Mouse (Mus musculus): ENCODE data around the gene Ramac. TPM values are rescaled to one million over a fixed set of nuclear protein-coding genes. Genes with fewer than 3 reads are reported as not detected.

Gene Ramac
- polyA plus RNA-seq, 1 experiment from 2014 or later = 118 TPM

- WGBS = 81% methylated on average over 5 of the region's 5 CpGs
- H3K4me1 ChIP-seq (replicated peaks; ENCODE audit: control insufficient read depth, insufficient read depth, low read length) = no peaks in the 10 kb centered on the region; the same call in 1 of the 2 replicates
- no peak overlapping the region for H3K9ac ChIP-seq (ENCODE audit: low read depth, low read length)
- no peak overlapping the region for H3K4me3 ChIP-seq (ENCODE audit: low read depth, low read length)
- H3K27me3 ChIP-seq (replicated peaks; ENCODE audit: control insufficient read depth, insufficient read depth, low read length) = no peaks in the 10 kb centered on the region
- H3K27ac ChIP-seq (ENCODE audit: low read depth, low read length) = no peak overlapping the region
- H3K9me3 ChIP-seq (ENCODE audit: control insufficient read depth) = no peaks in the 10 kb centered on the region
- H3K36me3 ChIP-seq (ENCODE audit: control insufficient read depth, insufficient read depth) = peaks cover 13% of the 10 kb centered on the region
- no peak for ATAC-seq
- TF ChIP-seq CTCF (IDR thresholded peaks at IDR 0.05; ENCODE audit: low read depth) = no peak
- no peak overlapping the region for H3K4me2 ChIP-seq (replicated peaks; ENCODE audit: low read depth)
These were observed 12.6 kb downstream of the Ramac start for GRCm38 (mm10) chr7:81775325-81775724.

- WGBS = 70% methylated on average over 10 of the region's 10 CpGs
- TF ChIP-seq CTCF (IDR thresholded peaks at IDR 0.05; ENCODE audit: low read depth) = peak; percentile 74
- H3K36me3 ChIP-seq (ENCODE audit: control insufficient read depth, insufficient read depth) = peaks cover 28% of the 10 kb centered on the region
- no peak overlapping the region for H3K27ac ChIP-seq (ENCODE audit: low read depth, low read length)
- H3K4me1 ChIP-seq (replicated peaks; ENCODE audit: control insufficient read depth, insufficient read depth, low read length) = no peaks in the 10 kb centered on the region
- no peaks in the 10 kb centered on the region for H3K27me3 ChIP-seq (replicated peaks; ENCODE audit: control insufficient read depth, insufficient read depth, low read length)
- H3K4me2 ChIP-seq (replicated peaks; ENCODE audit: low read depth) = no peak overlapping the region
- no peak overlapping the region for H3K9ac ChIP-seq (ENCODE audit: low read depth, low read length)
- no peak for ATAC-seq
- no peak overlapping the region for H3K4me3 ChIP-seq (ENCODE audit: low read depth, low read length)
- H3K9me3 ChIP-seq (ENCODE audit: control insufficient read depth) = 0 out of 2 replicates have a peak, but pooled peaks cover 3% of the 10 kb centered on the region
These were observed 15.0 kb downstream of the Ramac start for GRCm38 (mm10) chr7:81777667-81778218.

- peak overlapping the region; percentile 90 for H3K4me2 ChIP-seq (replicated peaks; ENCODE audit: low read depth)
- no peak for ATAC-seq
- no peaks in the 10 kb centered on the region for H3K9me3 ChIP-seq (ENCODE audit: control insufficient read depth)
- peak overlapping the region; percentile 95 for H3K27ac ChIP-seq (ENCODE audit: low read depth, low read length)
- peak overlapping the region; percentile 57 for H3K9ac ChIP-seq (ENCODE audit: low read depth, low read length)
- peak overlapping the region; percentile 59 for H3K4me3 ChIP-seq (ENCODE audit: low read depth, low read length)
- H3K27me3 ChIP-seq (replicated peaks; ENCODE audit: control insufficient read depth, insufficient read depth, low read length) = no peaks in the 10 kb centered on the region
- TF ChIP-seq CTCF (IDR thresholded peaks at IDR 0.05; ENCODE audit: low read depth) = no peak
- no peaks in the 10 kb centered on the region; the same call in 1 of the 2 replicates for H3K4me1 ChIP-seq (replicated peaks; ENCODE audit: control insufficient read depth, insufficient read depth, low read length)
- peaks cover 9% of the 10 kb centered on the region for H3K36me3 ChIP-seq (ENCODE audit: control insufficient read depth, insufficient read depth)
- 1% methylated on average over 5 of the region's 5 CpGs for WGBS
These were observed 25.8 kb downstream of the Ramac start for GRCm38 (mm10) chr7:81788536-81788935.

GRCm38 (mm10) chr7:81789095-81789757, 26.5 kb downstream of the Ramac start, which contains the start of gene 3110040N11Rik:
Gene 3110040N11Rik, minus strand, starts transcription at chr7:81789478.
- Histone ChIP-seq H3K4me1 (replicated peaks; ENCODE audit: control insufficient read depth, insufficient read depth, low read length) (no peaks in the 10 kb centered on the region; the same call in 1 of the 2 replicates), H3K4me2 (replicated peaks; ENCODE audit: low read depth) (peak within 1 kb of the TSS; percentile 90), H3K9me3 (ENCODE audit: control insufficient read depth) (no peaks in the 10 kb centered on the region), H3K36me3 (ENCODE audit: control insufficient read depth, insufficient read depth) (peaks cover 16% of the 10 kb centered on the region), H3K27me3 (replicated peaks; ENCODE audit: control insufficient read depth, insufficient read depth, low read length) (no peaks in the 10 kb centered on the region), H3K27ac (ENCODE audit: low read depth, low read length) (peak within 1 kb of the TSS; percentile 95), H3K4me3 (ENCODE audit: low read depth, low read length) (peak within 1 kb of the TSS; percentile 59), H3K9ac (ENCODE audit: low read depth, low read length) (peak within 1 kb of the TSS; percentile 57)
- peak; percentile 92 for ATAC-seq
- WGBS = under 1% methylated on average over 38 of the region's 38 CpGs
- TF ChIP-seq CTCF (IDR thresholded peaks at IDR 0.05; ENCODE audit: low read depth) = peak; percentile 80

GRCm38 (mm10) chr7:81806067-81806466, 43.3 kb downstream of the Ramac start:
- TF ChIP-seq CTCF (IDR thresholded peaks at IDR 0.05; ENCODE audit: low read depth) = no peak
- WGBS = 67% methylated on average over 5 of the region's 5 CpGs
- Histone ChIP-seq H3K27ac (ENCODE audit: low read depth, low read length) (no peak overlapping the region), H3K27me3 (replicated peaks; ENCODE audit: control insufficient read depth, insufficient read depth, low read length) (no peaks in the 10 kb centered on the region), H3K36me3 (ENCODE audit: control insufficient read depth, insufficient read depth) (peaks cover 29% of the 10 kb centered on the region), H3K4me1 (replicated peaks; ENCODE audit: control insufficient read depth, insufficient read depth, low read length) (no peaks in the 10 kb centered on the region), H3K4me2 (replicated peaks; ENCODE audit: low read depth) (no peak overlapping the region), H3K9ac (ENCODE audit: low read depth, low read length) (no peak overlapping the region), H3K4me3 (ENCODE audit: low read depth, low read length) (no peak overlapping the region), H3K9me3 (ENCODE audit: control insufficient read depth) (no peaks in the 10 kb centered on the region)
- no peak for ATAC-seq

Other genes with a start within 250 kb of the Ramac start
- 0.05 and 0.08 TPM in 2 replicates for gene Fsd2, start 196.0 kb upstream of the Ramac start, polyA plus RNA-seq (2015; fragmentation: Nextera tagmentation; extraction: Ambion mirVana)
- 5.9 and 6.8 TPM in 2 replicates for gene Whamm, start 191.7 kb upstream of the Ramac start, polyA plus RNA-seq (2015; fragmentation: Nextera tagmentation; extraction: Ambion mirVana)
- 22.2 and 26.8 TPM in 2 replicates for gene Homer2, start 55.4 kb upstream of the Ramac start, polyA plus RNA-seq (2015; fragmentation: Nextera tagmentation; extraction: Ambion mirVana)
- gene 3110040N11Rik, start 26.6 kb downstream of the Ramac start, polyA plus RNA-seq (2015; fragmentation: Nextera tagmentation; extraction: Ambion mirVana) = 48.9 and 49.8 TPM in 2 replicates
- 41.0 and 42.7 TPM in 2 replicates for gene Btbd1, start 66.5 kb downstream of the Ramac start, polyA plus RNA-seq (2015; fragmentation: Nextera tagmentation; extraction: Ambion mirVana)
- gene Gm10160, start 92.9 kb downstream of the Ramac start, polyA plus RNA-seq (2015; fragmentation: Nextera tagmentation; extraction: Ambion mirVana) = not detected in 2 replicates
- gene Tm6sf1, start 96.1 kb downstream of the Ramac start, polyA plus RNA-seq (2015; fragmentation: Nextera tagmentation; extraction: Ambion mirVana) = 16.5 and 17.8 TPM in 2 replicates
- gene Hdgfl3, start 171.5 kb downstream of the Ramac start, polyA plus RNA-seq (2015; fragmentation: Nextera tagmentation; extraction: Ambion mirVana) = 7.1 and 8.3 TPM in 2 replicates
- gene Bnc1, start 229.4 kb downstream of the Ramac start, polyA plus RNA-seq (2015; fragmentation: Nextera tagmentation; extraction: Ambion mirVana) = 0.76 and 0.93 TPM in 2 replicates

Measured in intestine, postnatal 0 days (tissue).